Mouse (Mus musculus) kidney, embryonic 14.5 days (tissue): ENCODE data around the gene Hoxa13. TPM values are rescaled to one million over a fixed set of nuclear protein-coding genes. Genes with fewer than 3 reads are reported as not detected.

Experiments
- ATAC-seq: fragments of 200-750 bp; cut with Nextera tagmentation; 2 replicates; pipeline ENCODE4 v1.8.0; 2017; ENCODE audit warnings: moderate number of reproducible peaks, mild to moderate bottlenecking, moderate TSS enrichment, moderate library complexity; ENCODE audit not compliant: low FRiP score, low TSS enrichment
- H3K27ac ChIP-seq: fragments of 300-500 bp; sonication (generic); 2 replicates; pipeline ENCODE4 v1.5.1; 2014; ENCODE audit warnings: low read depth, mild to moderate bottlenecking, low read length, moderate library complexity, mixed read lengths
- H3K27me3 ChIP-seq: fragments of 300-500 bp; sonication (generic); 2 replicates; pipeline ENCODE4 v1.6.1; 2014; ENCODE audit warnings: mild to moderate bottlenecking, low read length; ENCODE audit not compliant: control insufficient read depth, insufficient read depth
- H3K36me3 ChIP-seq: fragments of 300-500 bp; sonication (generic); 2 replicates; pipeline ENCODE4 v1.6.1; 2014; ENCODE audit warnings: low read length, mixed read lengths; ENCODE audit not compliant: control insufficient read depth, insufficient read depth
- H3K4me1 ChIP-seq: fragments of 300-500 bp; sonication (generic); 2 replicates; pipeline ENCODE4 v1.6.1; 2014; ENCODE audit warnings: low read length, mixed read lengths; ENCODE audit not compliant: control insufficient read depth, insufficient read depth
- H3K4me2 ChIP-seq: fragments of 300-500 bp; sonication (generic); replicated peaks from 2 replicates; pipeline ENCODE4 v1.6.1; 2014; ENCODE audit warnings: low read depth, mild to moderate bottlenecking, low read length
- H3K4me3 ChIP-seq: fragments of 300-500 bp; sonication (generic); 2 replicates; pipeline ENCODE4 v1.5.1; 2014; ENCODE audit warnings: mild to moderate bottlenecking, low read length
- H3K9ac ChIP-seq: fragments of 300-500 bp; sonication (generic); 2 replicates; pipeline ENCODE4 v1.6.1; 2014; ENCODE audit warnings: low read depth, mild to moderate bottlenecking, low read length, moderate library complexity
- H3K9me3 ChIP-seq: fragments of 300-500 bp; sonication (generic); 2 replicates; pipeline ENCODE4 v1.6.1; 2016; ENCODE audit warnings: low read length; ENCODE audit not compliant: control insufficient read depth
- WGBS: fragments of 180-500 bp; shearing (Covaris S2); extraction: QIAGEN DNeasy Blood & Tissue Kit; methylation state at CpG from one replicate; pipeline ENCODE4 v1.1.7; 2014; 5-methylcytosine and 5-hydroxymethylcytosine counted together
- polyA plus RNA-seq: library from polyadenylated mRNA; unstranded; fragments of >200 nt; fragmentation: Nextera tagmentation; extraction: Ambion mirVana; gene quantifications from 2 replicates; pipeline ENCODE4 v1.2.1, GENCODE M21; 2014

The Hoxa13 gene
- polyA plus RNA-seq, 1 experiment from 2014 or later, result not detected

GRCm38 (mm10) chr6:52219234-52219942, 41.3 kb downstream of the Hoxa13 start:
- 24% methylated on average over 9 of the region's 9 CpGs for WGBS
- peaks cover 46% of the 10 kb centered on the region for H3K4me1 ChIP-seq
- H3K4me2 ChIP-seq, result peak overlapping the region; percentile 97
- H3K36me3 ChIP-seq, result peaks cover 9% of the 10 kb centered on the region; the same call in 1 of the 2 replicates
- no peaks in the 10 kb centered on the region for H3K9me3 ChIP-seq
- no peak for ATAC-seq
- H3K4me3 ChIP-seq, result peak overlapping the region; percentile 64
- H3K27me3 ChIP-seq, result 0 out of 2 replicates have a peak, but pooled peaks cover 7% of the 10 kb centered on the region
- peak overlapping the region; percentile 98; the same call in 1 of the 2 replicates for H3K27ac ChIP-seq
- H3K9ac ChIP-seq, result peak overlapping the region; percentile 87

GRCm38 (mm10) chr6:52218643-52219215, 42.0 kb downstream of the Hoxa13 start:
- ATAC-seq, result 0 out of 2 replicates have a peak, but pooled peaks have one; percentile 4
- WGBS, result 10% methylated on average over 14 of the region's 14 CpGs
- Histone ChIP-seq H3K36me3 (peaks cover 3% of the 10 kb centered on the region; the same call in 1 of the 2 replicates), H3K4me1 (peaks cover 50% of the 10 kb centered on the region), H3K27ac (peak overlapping the region; percentile 98), H3K9ac (peak overlapping the region; percentile 87), H3K27me3 (0 out of 2 replicates have a peak, but pooled peaks cover 7% of the 10 kb centered on the region), H3K4me3 (peak overlapping the region; percentile 64), H3K9me3 (no peaks in the 10 kb centered on the region), H3K4me2 (peak overlapping the region; percentile 97)

- Histone ChIP-seq H3K36me3 (peaks cover 2% of the 10 kb centered on the region; the same call in 1 of the 2 replicates), H3K4me2 (peak overlapping the region; percentile 97), H3K9me3 (no peaks in the 10 kb centered on the region), H3K27ac (peak overlapping the region; percentile 98), H3K27me3 (0 out of 2 replicates have a peak, but pooled peaks cover 7% of the 10 kb centered on the region), H3K4me3 (peak overlapping the region; percentile 64), H3K9ac (peak overlapping the region; percentile 87), H3K4me1 (peaks cover 50% of the 10 kb centered on the region)
- ATAC-seq, result no peak
- WGBS, result 8% methylated on average over 23 of the region's 23 CpGs
These were observed 42.6 kb downstream of the Hoxa13 start for GRCm38 (mm10) chr6:52217895-52218642.

GRCm38 (mm10) chr6:52217459-52217768, 43.3 kb downstream of the Hoxa13 start:
- H3K27ac ChIP-seq, result peak overlapping the region; percentile 98
- no peaks in the 10 kb centered on the region for H3K9me3 ChIP-seq
- ATAC-seq, result peak; percentile 79
- WGBS, result under 1% methylated on average over 25 of the region's 25 CpGs
- 0 out of 2 replicates have a peak, but pooled peaks cover 7% of the 10 kb centered on the region for H3K27me3 ChIP-seq
- no peaks in the 10 kb centered on the region; the same call in 1 of the 2 replicates for H3K36me3 ChIP-seq
- H3K9ac ChIP-seq, result peak overlapping the region; percentile 95
- peak overlapping the region; percentile 97 for H3K4me2 ChIP-seq
- H3K4me3 ChIP-seq, result peak overlapping the region; percentile 64
- peaks cover 50% of the 10 kb centered on the region for H3K4me1 ChIP-seq

- Histone ChIP-seq H3K4me3 (peak overlapping the region; percentile 64), H3K36me3 (no peaks in the 10 kb centered on the region; the same call in 1 of the 2 replicates), H3K9me3 (no peaks in the 10 kb centered on the region), H3K4me2 (peak overlapping the region; percentile 97), H3K27ac (peak overlapping the region; percentile 98), H3K4me1 (peaks cover 46% of the 10 kb centered on the region), H3K27me3 (0 out of 2 replicates have a peak, but pooled peaks cover 3% of the 10 kb centered on the region), H3K9ac (peak overlapping the region; percentile 95)
- WGBS, result under 1% methylated on average over 60 of the region's 60 CpGs
- ATAC-seq, result no peak
These were observed 43.8 kb downstream of the Hoxa13 start for GRCm38 (mm10) chr6:52216691-52217458.

GRCm38 (mm10) chr6:52215771-52216535, 44.7 kb downstream of the Hoxa13 start:
- Histone ChIP-seq H3K27ac (peak overlapping the region; percentile 98), H3K4me2 (peak overlapping the region; percentile 97), H3K4me1 (peaks cover 46% of the 10 kb centered on the region), H3K27me3 (peaks cover 3% of the 10 kb centered on the region; the same call in 1 of the 2 replicates), H3K9ac (peak overlapping the region; percentile 95), H3K36me3 (no peaks in the 10 kb centered on the region; the same call in 1 of the 2 replicates), H3K4me3 (peak overlapping the region; percentile 64), H3K9me3 (no peaks in the 10 kb centered on the region)
- no peak for ATAC-seq
- under 1% methylated on average over 30 of the region's 30 CpGs for WGBS

- H3K27ac ChIP-seq, result peak overlapping the region; percentile 27; the same call in 1 of the 2 replicates
- peaks cover 39% of the 10 kb centered on the region for H3K4me1 ChIP-seq
- H3K9me3 ChIP-seq, result no peaks in the 10 kb centered on the region
- no peak for ATAC-seq
- H3K9ac ChIP-seq, result peak overlapping the region; percentile 95
- H3K4me2 ChIP-seq, result peak overlapping the region; percentile 97
- peaks cover 2% of the 10 kb centered on the region; the same call in 1 of the 2 replicates for H3K27me3 ChIP-seq
- 24% methylated on average over 3 of the region's 3 CpGs for whole genome bisulfite sequencing
- H3K4me3 ChIP-seq, result peak overlapping the region; percentile 64; the same call in 1 of the 2 replicates
- H3K36me3 ChIP-seq, result no peaks in the 10 kb centered on the region; the same call in 1 of the 2 replicates
These were observed 45.6 kb downstream of the Hoxa13 start for GRCm38 (mm10) chr6:52215070-52215469.
